Mouse (Mus musculus) brown adipose tissue, adult 24 weeks (tissue): ENCODE measurements around the gene Spta1. TPM values are rescaled to one million over a fixed set of nuclear protein-coding genes. Genes with fewer than 3 reads are reported as not detected.

Source experiments
- H3K27ac ChIP-seq: fragments of 200-500 bp; replicated peaks from 2 replicates; pipeline ENCODE4 v1.5.1; 2012; ENCODE audit warnings: low read depth, mild to moderate bottlenecking, low read length
- H3K4me1 ChIP-seq: fragments of 200-500 bp; 2 replicates; pipeline ENCODE4 v1.6.1; 2012; ENCODE audit warnings: low read length, mixed read lengths; ENCODE audit not compliant: control insufficient read depth, insufficient read depth, insufficient read length
- H3K4me3 ChIP-seq: fragments of 200-500 bp; 2 replicates; pipeline ENCODE4 v1.5.1; 2012; ENCODE audit warnings: low read depth, mild to moderate bottlenecking, low read length, moderate library complexity; ENCODE audit not compliant: insufficient read depth
- polyA plus RNA-seq: library from polyadenylated mRNA; stranded (reverse); fragments of >200 nt; gene quantifications from 2 replicates; pipeline ENCODE4 v1.2.4, GENCODE M21; 2012; ENCODE audit not compliant: missing spikeins, insufficient read depth, insufficient read length

Gene Spta1
- polyA plus RNA-seq, 1 experiment, result not detected

GRCm38 (mm10) chr1:174215270-174216038 lies 42.9 kb downstream of the Spta1 start:
- H3K4me3 ChIP-seq, result no peak overlapping the region
- no peaks in the 10 kb centered on the region for H3K4me1 ChIP-seq
- no peak overlapping the region for H3K27ac ChIP-seq

- no peaks in the 10 kb centered on the region for H3K4me1 ChIP-seq
- H3K4me3 ChIP-seq, result no peak overlapping the region
- no peak overlapping the region for H3K27ac ChIP-seq
Measured at GRCm38 (mm10) chr1:174216528-174217204, 44.1 kb downstream of the Spta1 start.

GRCm38 (mm10) chr1:174239916-174240315 lies 67.3 kb downstream of the Spta1 start:
- Histone ChIP-seq H3K27ac (no peak overlapping the region), H3K4me3 (no peak overlapping the region), H3K4me1 (no peaks in the 10 kb centered on the region)

- H3K27ac ChIP-seq, result no peak overlapping the region
- H3K4me3 ChIP-seq, result no peak overlapping the region
- no peaks in the 10 kb centered on the region for H3K4me1 ChIP-seq
Measured at GRCm38 (mm10) chr1:174244621-174245020, 72.0 kb downstream of the Spta1 start.

- no peak overlapping the region for H3K4me3 ChIP-seq
- no peak overlapping the region for H3K27ac ChIP-seq
- H3K4me1 ChIP-seq, result no peaks in the 10 kb centered on the region
Measured at GRCm38 (mm10) chr1:174246080-174246479, 73.5 kb downstream of the Spta1 start.

- no peak overlapping the region for H3K27ac ChIP-seq
- no peak overlapping the region for H3K4me3 ChIP-seq
- no peaks in the 10 kb centered on the region for H3K4me1 ChIP-seq
Measured at GRCm38 (mm10) chr1:174247170-174247569, 74.6 kb downstream of the Spta1 start.

- Histone ChIP-seq H3K27ac (no peak overlapping the region), H3K4me1 (no peaks in the 10 kb centered on the region), H3K4me3 (no peak overlapping the region)
Measured at GRCm38 (mm10) chr1:174250376-174250775, 77.8 kb downstream of the Spta1 start.

GRCm38 (mm10) chr1:174251961-174252360 lies 79.4 kb downstream of the Spta1 start, which contains the start of gene Olfr419:
Olfr419 (minus strand) TSS chr1:174252061.
- no peak within 1 kb of the TSS for H3K4me3 ChIP-seq

GRCm38 (mm10) chr1:174267816-174268215 lies 95.2 kb downstream of the Spta1 start:
- H3K4me3 ChIP-seq, result no peak overlapping the region
- no peaks in the 10 kb centered on the region for H3K4me1 ChIP-seq
- H3K27ac ChIP-seq, result no peak overlapping the region

More at GRCm38 (mm10) chr1:174251961-174252360, 79.4 kb downstream of the Spta1 start, which contains the start of gene Olfr419:
- no peak within 1 kb of the TSS for H3K27ac ChIP-seq
- H3K4me1 ChIP-seq, result no peaks in the 10 kb centered on the region

GRCm38 (mm10) chr1:174269162-174269561 lies 96.6 kb downstream of the Spta1 start:
- Histone ChIP-seq H3K4me1 (no peaks in the 10 kb centered on the region), H3K4me3 (no peak overlapping the region), H3K27ac (no peak overlapping the region)

GRCm38 (mm10) chr1:174270643-174271042 lies 98.1 kb downstream of the Spta1 start:
- Histone ChIP-seq H3K4me1 (no peaks in the 10 kb centered on the region), H3K27ac (no peak overlapping the region), H3K4me3 (no peak overlapping the region)

Other genes with a start within 250 kb of the Spta1 start
- gene Mndal, start 230.3 kb upstream of the Spta1 start, polyA plus RNA-seq, result 11.4 and 18.7 TPM in 2 replicates
- 13.0 and 14.2 TPM in 2 replicates for gene Ifi203, start 230.1 kb upstream of the Spta1 start, polyA plus RNA-seq
- not detected in 2 replicates for gene Ifi202b, start 190.0 kb upstream of the Spta1 start, polyA plus RNA-seq
- 13.3 and 17.3 TPM in 2 replicates for gene Ifi205, start 141.0 kb upstream of the Spta1 start, polyA plus RNA-seq
- gene Olfr433, start 132.1 kb upstream of the Spta1 start, polyA plus RNA-seq, result not detected in 2 replicates
- gene Olfr432, start 123.6 kb upstream of the Spta1 start, polyA plus RNA-seq, result not detected in 2 replicates
- gene Olfr430, start 106.2 kb upstream of the Spta1 start, polyA plus RNA-seq, result not detected in 2 replicates
- gene Olfr429, start 88.4 kb upstream of the Spta1 start, polyA plus RNA-seq, result not detected in 2 replicates
- gene Olfr427, start 75.9 kb upstream of the Spta1 start, polyA plus RNA-seq, result not detected in 2 replicates
- not detected in 2 replicates for gene Olfr231, start 51.6 kb upstream of the Spta1 start, polyA plus RNA-seq
- gene Olfr424, start 41.3 kb upstream of the Spta1 start, polyA plus RNA-seq, result not detected in 2 replicates
- not detected in 2 replicates for gene Olfr420, start 17.1 kb upstream of the Spta1 start, polyA plus RNA-seq
- gene Olfr419, start 79.3 kb downstream of the Spta1 start, polyA plus RNA-seq, result not detected in 2 replicates
- gene Mptx1, start 157.7 kb downstream of the Spta1 start, polyA plus RNA-seq, result not detected in 2 replicates
- not detected in 2 replicates for gene Olfr417, start 192.3 kb downstream of the Spta1 start, polyA plus RNA-seq
- not detected in 2 replicates for gene Olfr248, start 218.3 kb downstream of the Spta1 start, polyA plus RNA-seq